Mouse (Mus musculus) heart, adult 2 months (tissue): ENCODE measurements around the gene Samhd1.

ENCODE experiments used
- CTCF ChIP-seq: fragments of 200-600 bp; IDR thresholded peaks from 2 replicates; pipeline ENCODE4 v1.8.1; 2022; ENCODE audit warnings: antibody characterized with exemption, mild to moderate bottlenecking, moderate library complexity
- POLR2A ChIP-seq: fragments of 200-500 bp; IDR thresholded peaks from 2 replicates; pipeline ENCODE4 v1.6.1; 2011; ENCODE audit warnings: mild to moderate bottlenecking, low read depth, low read length, control low read depth; ENCODE audit not compliant: insufficient read depth

- TF ChIP-seq CTCF (no peak), POLR2A (no peak)
Observed at GRCm38 (mm10) chr2:157174416-157174815, 39.4 kb upstream of the Samhd1 start.
